Mouse (Mus musculus): ENCODE measurements at regions not wholly inside any gene's neighbourhood (a gene's known extent, or its start where the extent isn't known, plus 50 kb on each side); places are given as distances from the start of the nearest gene placed in this dataset.

GRCm38 (mm10) chr3:10523359-10523758 is 187.9 kb upstream of the Gm38303 start:
- no peak for DNase-seq

- DNase-seq, result no peak
These were observed 176.7 kb upstream of the Gm38303 start for GRCm38 (mm10) chr3:10512186-10512585.

GRCm38 (mm10) chr3:10511376-10511775 is 175.9 kb upstream of the Gm38303 start:
- peak in 1 of 2 experiments; percentile 2 for DNase-seq

Data from cerebellum, postnatal 36 days (tissue).